Mouse (Mus musculus): ENCODE data around the gene Gpr156. TPM values are rescaled to one million over a fixed set of nuclear protein-coding genes. Genes with fewer than 3 reads are reported as not detected.

Gpr156 gene
- total and polyA plus RNA-seq, 3 experiments: 0.08 to 0.09 TPM; not detected in 1

DNA sequence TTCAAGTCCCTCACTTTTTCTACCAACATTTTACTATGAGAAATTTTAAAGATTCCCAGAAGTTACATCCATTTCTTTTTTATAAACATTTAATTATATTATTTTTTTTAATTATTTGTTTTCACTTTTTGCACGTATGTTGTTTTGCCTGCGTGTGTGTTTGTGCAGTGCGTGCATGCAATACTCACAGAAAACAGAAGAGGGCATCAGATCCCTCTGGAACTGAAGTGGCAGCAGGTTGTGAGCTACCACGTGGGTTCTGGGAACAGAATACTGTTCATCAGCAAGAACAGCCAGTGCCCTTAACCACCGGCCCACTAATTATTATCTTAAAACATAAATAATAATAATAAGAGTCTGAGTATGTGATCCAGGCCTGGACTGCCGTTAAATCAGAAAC lies 2.7 kb downstream of the Gpr156 start:
- H3K4me1 ChIP-seq (ENCODE audit: control insufficient read depth in 1 of 2, insufficient read depth in 2 of 2): peaks cover 0 to 9% of the 10 kb centered on the region in 2 experiments; a peak in 2 of 4 replicates
- no peaks in the 10 kb centered on the region for H3K27me3 ChIP-seq (replicated peaks)
- no peak for DNase-seq (ENCODE audit: extremely low read depth)
- dilution Hi-C loops (cut with MboI; ENCODE audit: extremely low pct_ligation_motif_present, extremely low pct_unique_long_range_greater_than_20kb, low sequenced_read_pairs) (no loop called here), in situ Hi-C loops (cut with MboI; ENCODE audit: low pct_ligation_motif_present, low pct_unique_long_range_greater_than_20kb, low sequenced_read_pairs) (no loop called here)
- no peaks in the 10 kb centered on the region for H3K36me3 ChIP-seq (replicated peaks in 1 of 2; ENCODE audit: control insufficient read depth in 1 of 2, insufficient read depth in 1 of 2, low read length in 1 of 2)
- TF ChIP-seq CTCF (conservative IDR thresholded peaks at IDR 0.05 in 1 of 2, IDR thresholded peaks at IDR 0.05 in 1 of 2; ENCODE audit: low read depth in 2 of 2, low read length in 2 of 2) (peak in 1 of 2 experiments; percentile 41; a peak in 2 of 4 replicates), MEF2A (IDR thresholded peaks at IDR 0.05; ENCODE audit: borderline replicate concordance, low read depth, low read length) (no peak), RAD21 (IDR thresholded peaks at IDR 0.05; ENCODE audit: low read depth, low read length) (peak; percentile 30)
- H3K4me2 ChIP-seq (ENCODE audit: insufficient read depth, low read depth, poor library complexity, severe bottlenecking): no peak overlapping the region
- no peak overlapping the region for H3K4me3 ChIP-seq (replicated peaks in 1 of 3; ENCODE audit: low read depth in 2 of 3, low read length in 2 of 3, poor library complexity in 1 of 3)
- no peak overlapping the region for H3K9ac ChIP-seq (ENCODE audit: insufficient read depth, low read depth)
- no peak overlapping the region for H3K27ac ChIP-seq (ENCODE audit: insufficient read depth, low read depth)
- no peaks in the 10 kb centered on the region for H3K79me2 ChIP-seq (replicated peaks; ENCODE audit: control insufficient read depth, extremely low read depth, insufficient read depth, poor library complexity, severe bottlenecking)
- peaks cover 3% of the 10 kb centered on the region for H3K9me3 ChIP-seq (replicated peaks; ENCODE audit: low read length)

DNA sequence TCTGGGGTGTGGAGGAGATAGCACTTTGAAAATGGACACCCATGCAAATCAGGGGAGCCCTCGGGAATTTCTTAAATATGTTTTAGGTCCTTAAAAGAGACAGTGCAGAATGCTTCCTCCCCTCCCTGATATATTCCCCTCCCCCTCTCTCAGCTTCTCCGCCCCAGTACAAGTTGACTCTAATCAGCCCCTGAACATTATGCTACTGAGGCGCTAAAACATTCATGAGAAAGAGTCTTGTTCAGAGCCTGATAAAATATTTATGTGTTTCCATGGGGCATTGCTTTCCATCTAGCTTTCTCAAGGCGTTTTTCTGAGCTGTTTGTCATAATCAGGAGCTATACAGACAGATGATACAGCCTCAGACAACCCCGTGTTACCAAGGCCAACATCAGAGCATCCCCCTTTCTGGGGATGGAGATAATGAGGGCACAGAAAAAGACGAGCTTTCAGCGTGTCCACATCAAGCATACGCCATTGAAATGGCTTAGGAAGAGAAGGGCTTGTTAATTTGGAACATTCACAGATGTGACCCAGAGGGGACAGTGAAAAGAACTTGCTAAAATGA lies 4.6 kb downstream of the Gpr156 start:
- Histone ChIP-seq H3K4me3 (replicated peaks in 1 of 3; ENCODE audit: low read depth in 2 of 3, low read length in 2 of 3, poor library complexity in 1 of 3) (no peak overlapping the region), H3K27ac (ENCODE audit: insufficient read depth, low read depth) (no peak overlapping the region), H3K79me2 (replicated peaks; ENCODE audit: control insufficient read depth, extremely low read depth, insufficient read depth, poor library complexity, severe bottlenecking) (no peaks in the 10 kb centered on the region), H3K27me3 (replicated peaks) (no peaks in the 10 kb centered on the region), H3K9me3 (replicated peaks; ENCODE audit: low read length) (peaks cover 3% of the 10 kb centered on the region), H3K4me1 (ENCODE audit: control insufficient read depth in 1 of 2, insufficient read depth in 2 of 2) (peaks cover 0 to 9% of the 10 kb centered on the region in 2 experiments; a peak in 2 of 4 replicates), H3K4me2 (ENCODE audit: insufficient read depth, low read depth, poor library complexity, severe bottlenecking) (peak overlapping the region; percentile 53; the same call in 1 of the 2 replicates), H3K36me3 (replicated peaks in 1 of 2; ENCODE audit: control insufficient read depth in 1 of 2, insufficient read depth in 1 of 2, low read length in 1 of 2) (no peaks in the 10 kb centered on the region), H3K9ac (ENCODE audit: insufficient read depth, low read depth) (no peak overlapping the region)
- in situ Hi-C loops (cut with MboI; ENCODE audit: low pct_ligation_motif_present, low pct_unique_long_range_greater_than_20kb, low sequenced_read_pairs): no loop called here
- no peak for DNase-seq (ENCODE audit: extremely low read depth)
- TF ChIP-seq MAFK (IDR thresholded peaks at IDR 0.05; ENCODE audit: insufficient replicate concordance, low read length): no peak
- dilution Hi-C loops (cut with MboI; ENCODE audit: extremely low pct_ligation_motif_present, extremely low pct_unique_long_range_greater_than_20kb, low sequenced_read_pairs): no loop called here

DNA sequence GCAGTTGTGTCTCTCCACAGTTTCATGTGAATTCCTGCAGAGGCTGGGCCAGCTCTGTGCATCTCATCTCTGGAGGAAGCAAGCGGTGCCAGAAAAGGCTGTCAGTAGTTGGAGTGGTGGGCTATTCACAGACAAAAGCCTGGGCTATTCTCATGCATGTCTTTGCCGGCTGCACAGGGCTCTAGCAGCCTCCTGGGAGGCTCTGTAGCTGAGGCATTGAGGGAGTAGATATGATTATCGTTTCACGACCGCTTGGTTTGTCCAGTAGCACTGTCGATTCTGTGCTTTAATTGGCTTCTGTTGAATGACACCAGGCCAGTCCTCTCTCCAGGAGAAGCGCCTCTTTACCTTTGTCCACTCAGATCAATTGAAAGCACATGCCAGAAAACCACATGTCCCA lies 9.8 kb downstream of the Gpr156 start:
- Histone ChIP-seq H3K27ac (ENCODE audit: insufficient read depth, low read depth) (no peak overlapping the region), H3K9me3 (replicated peaks; ENCODE audit: low read length) (no peaks in the 10 kb centered on the region), H3K9ac (ENCODE audit: insufficient read depth, low read depth) (no peak overlapping the region), H3K79me2 (replicated peaks; ENCODE audit: control insufficient read depth, extremely low read depth, insufficient read depth, poor library complexity, severe bottlenecking) (no peaks in the 10 kb centered on the region), H3K4me3 (replicated peaks in 1 of 3; ENCODE audit: low read depth in 2 of 3, low read length in 2 of 3, poor library complexity in 1 of 3) (no peak overlapping the region), H3K4me1 (ENCODE audit: control insufficient read depth in 1 of 2, insufficient read depth in 2 of 2) (peaks cover 0 to under 1% of the 10 kb centered on the region in 2 experiments; a peak in 1 of 4 replicates), H3K27me3 (replicated peaks) (no peaks in the 10 kb centered on the region), H3K36me3 (replicated peaks in 1 of 2; ENCODE audit: control insufficient read depth in 1 of 2, insufficient read depth in 1 of 2, low read length in 1 of 2) (no peaks in the 10 kb centered on the region), H3K4me2 (ENCODE audit: insufficient read depth, low read depth, poor library complexity, severe bottlenecking) (no peak overlapping the region)
- in situ Hi-C loops (cut with MboI; ENCODE audit: low pct_ligation_motif_present, low pct_unique_long_range_greater_than_20kb, low sequenced_read_pairs): no loop called here
- dilution Hi-C loops (cut with MboI; ENCODE audit: extremely low pct_ligation_motif_present, extremely low pct_unique_long_range_greater_than_20kb, low sequenced_read_pairs): no loop called here
- DNase-seq (ENCODE audit: extremely low read depth): no peak
- TF ChIP-seq NELFE (IDR thresholded peaks at IDR 0.05; ENCODE audit: low read depth, low read length) (no peak), MAZ (IDR thresholded peaks at IDR 0.05; ENCODE audit: low read depth, low read length) (no peak), ZKSCAN1 (IDR thresholded peaks at IDR 0.05; ENCODE audit: borderline replicate concordance, low read depth, low read length) (no peak), JUN (IDR thresholded peaks at IDR 0.05; ENCODE audit: insufficient read depth, low read depth, low read length) (no peak), RCOR1 (conservative IDR thresholded peaks at IDR 0.05; ENCODE audit: low read depth, low read length) (no peak), RAD21 (IDR thresholded peaks at IDR 0.05; ENCODE audit: low read depth, low read length) (no peak), USF1 (IDR thresholded peaks at IDR 0.05; ENCODE audit: low read depth, low read length) (no peak), E2F4 (IDR thresholded peaks at IDR 0.05; ENCODE audit: insufficient replicate concordance, low read depth, low read length) (no peak), MXI1 (IDR thresholded peaks at IDR 0.05; ENCODE audit: low read depth, low read length) (no peak), ZMIZ1 (IDR thresholded peaks at IDR 0.05; ENCODE audit: low read depth, low read length) (no peak), MAX (IDR thresholded peaks at IDR 0.05; ENCODE audit: low read length) (no peak), SIN3A (IDR thresholded peaks at IDR 0.05; ENCODE audit: low read length) (no peak), PAX5 (IDR thresholded peaks at IDR 0.05; ENCODE audit: low read length) (no peak), KAT2A (IDR thresholded peaks at IDR 0.05; ENCODE audit: insufficient replicate concordance, low read length) (no peak), EP300 (IDR thresholded peaks at IDR 0.05; ENCODE audit: low read length) (no peak), GABPA (IDR thresholded peaks at IDR 0.05; ENCODE audit: insufficient replicate concordance, low read depth, low read length) (no peak)

All from CH12.LX (cell line).